Mouse (Mus musculus): ENCODE measurements around the gene Coq10a. TPM values are rescaled to one million over a fixed set of nuclear protein-coding genes. Genes with fewer than 3 reads are reported as not detected.
"Not testable (repeated sequence)": the region's sequence is repeated elsewhere in the genome, so short reads cannot be mapped to it uniquely, and the experiment has no call there.

Gene Coq10a
- polyA plus RNA-seq, 2 experiments from 2014 or later: 14.5 to 15.7 TPM

DNA sequence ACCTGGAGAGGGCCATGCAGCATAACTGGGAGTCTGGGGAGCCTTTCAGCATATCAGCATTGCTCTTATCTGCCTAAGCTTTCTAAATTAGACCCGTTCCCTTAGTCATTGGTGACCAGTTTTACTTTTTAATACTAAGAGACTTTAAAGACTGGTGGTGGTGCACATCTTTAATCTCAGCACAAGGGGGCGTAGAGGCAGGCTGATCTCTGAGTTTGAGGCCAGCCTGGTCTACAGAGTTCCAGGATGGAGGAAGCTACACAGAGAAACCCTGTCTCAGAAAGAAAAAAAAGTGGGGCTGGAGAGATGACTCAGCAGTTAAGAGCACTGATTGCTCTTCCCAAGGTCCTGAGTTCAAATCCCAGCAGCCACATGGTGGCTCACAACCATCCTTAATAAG lies 28.5 kb downstream of the Coq10a start:
- no peak for ATAC-seq

DNA sequence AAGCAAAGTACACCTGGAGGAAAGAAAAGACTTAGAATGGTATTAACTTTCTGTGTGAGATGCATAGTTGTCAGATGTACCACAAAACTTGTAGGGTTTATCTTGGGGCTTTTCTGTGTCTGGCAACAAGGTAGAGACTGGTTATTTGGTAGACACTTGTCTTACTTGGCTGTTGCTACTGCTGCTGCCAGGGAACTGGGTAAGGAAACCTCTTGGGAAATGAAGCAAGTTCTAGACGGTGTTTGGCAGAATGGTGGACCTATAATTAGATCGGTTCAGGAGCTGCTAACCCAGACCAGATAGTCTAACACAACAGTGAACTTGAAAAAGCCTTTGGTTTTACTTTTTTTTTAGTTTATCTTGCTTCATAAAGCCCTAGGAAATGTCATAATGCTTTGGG lies 29.8 kb downstream of the Coq10a start:
- no peak for ATAC-seq

DNA sequence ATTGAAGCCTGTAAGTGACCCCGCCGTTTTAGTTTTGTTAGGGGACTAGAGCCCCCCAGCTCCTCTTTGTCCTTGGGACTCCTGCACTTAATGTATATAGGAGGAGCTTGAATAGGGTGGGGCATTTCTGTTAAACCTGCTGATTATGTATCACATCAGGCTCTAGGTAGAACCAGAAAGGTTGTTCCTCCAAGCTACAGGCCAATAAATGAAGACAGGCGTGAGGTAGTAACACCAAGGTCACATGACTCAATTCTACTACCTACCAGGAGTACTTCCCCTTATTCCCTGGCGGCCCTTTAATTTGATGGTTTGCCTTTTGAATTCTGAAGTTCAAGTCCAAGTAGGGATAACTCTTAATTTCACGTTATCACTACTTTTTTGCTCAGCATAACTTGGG lies 30.4 kb downstream of the Coq10a start:
- no peak for ATAC-seq

DNA sequence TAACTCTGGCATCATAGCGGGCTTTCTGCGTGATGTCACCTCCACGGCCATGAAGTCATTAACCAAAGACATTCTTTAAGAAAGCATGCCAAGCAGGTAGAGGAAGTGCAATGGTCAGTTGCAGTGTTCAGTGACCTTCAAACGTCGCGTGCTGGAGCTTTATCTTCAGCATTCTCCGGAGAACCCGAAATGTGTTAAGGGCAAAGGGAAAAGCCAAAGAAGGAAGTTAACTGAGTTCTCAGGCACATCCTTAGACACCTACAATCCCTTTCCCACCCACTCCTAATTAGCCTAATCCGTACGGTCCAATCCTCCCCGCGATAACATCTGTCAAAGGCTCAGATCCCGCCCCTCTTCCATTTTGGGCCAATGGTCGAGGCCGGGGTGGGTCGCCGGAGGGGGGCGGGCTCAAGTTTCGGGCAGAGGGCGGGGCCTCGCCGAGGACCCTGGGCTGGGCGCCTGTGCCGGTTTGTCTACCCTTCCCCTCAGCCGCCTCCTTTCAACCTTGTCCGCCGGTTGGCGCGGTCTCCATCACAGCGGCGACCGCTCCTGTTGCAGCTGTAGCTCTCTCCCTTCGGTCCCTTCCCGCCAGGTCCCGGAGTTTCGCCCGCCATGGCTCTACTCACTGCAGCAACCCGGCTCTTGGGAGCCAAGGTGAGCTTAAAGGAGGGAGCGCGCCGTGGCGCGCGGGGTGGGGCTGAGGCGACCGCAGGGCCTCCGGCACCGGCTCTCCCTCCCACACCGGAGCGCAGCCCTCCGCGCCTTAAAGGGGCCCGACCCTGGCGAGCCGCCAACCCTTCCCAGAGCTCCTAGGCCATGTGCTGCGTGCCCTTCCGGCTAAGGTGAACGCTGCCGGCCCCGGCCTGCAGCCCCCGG lies 31.3 kb downstream of the Coq10a start, which contains the start of gene Cs:
TSS of gene Cs (plus strand) at position 429 of the 876 bp plus-strand sequence.
- ATAC-seq: peak; percentile 94

DNA sequence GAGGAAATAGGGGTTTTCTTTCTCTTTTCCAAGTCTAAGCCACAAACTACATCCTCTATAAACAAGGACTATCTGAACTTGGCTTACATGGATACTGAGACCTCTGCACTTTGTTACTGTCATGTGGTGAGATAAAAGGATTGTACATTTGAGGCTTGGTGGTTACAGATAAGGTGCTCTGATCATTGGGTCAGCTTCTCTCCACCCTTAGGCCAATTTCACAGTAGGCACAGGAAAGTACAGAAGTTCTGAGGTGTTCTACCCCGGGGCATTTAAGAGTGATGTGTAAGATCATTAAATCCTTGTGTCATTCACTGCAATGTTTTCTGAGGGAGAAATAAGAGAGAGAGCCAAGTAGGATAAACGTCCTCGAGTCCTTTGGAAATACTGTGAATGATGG lies 32.2 kb downstream of the Coq10a start:
- no peak for ATAC-seq

DNA sequence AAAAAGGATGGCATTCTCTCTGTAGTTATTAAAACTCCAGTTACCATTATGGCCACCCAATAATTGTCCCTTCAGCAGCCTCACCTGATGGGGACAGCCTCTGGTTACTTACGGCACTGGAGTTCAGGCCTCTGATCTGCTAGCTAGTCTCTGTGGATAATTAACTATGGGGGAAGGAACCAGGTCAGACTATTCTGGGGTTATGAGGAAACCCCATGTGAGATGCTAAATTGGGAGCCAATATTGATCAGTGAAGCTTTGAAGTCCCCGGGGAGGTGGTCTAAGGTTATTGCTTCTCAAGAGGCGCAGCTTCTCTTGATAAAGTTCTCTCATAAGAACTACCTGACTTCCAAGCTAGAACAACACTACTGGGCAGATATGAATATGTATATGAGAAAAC lies 32.6 kb downstream of the Coq10a start:
- no peak for ATAC-seq

DNA sequence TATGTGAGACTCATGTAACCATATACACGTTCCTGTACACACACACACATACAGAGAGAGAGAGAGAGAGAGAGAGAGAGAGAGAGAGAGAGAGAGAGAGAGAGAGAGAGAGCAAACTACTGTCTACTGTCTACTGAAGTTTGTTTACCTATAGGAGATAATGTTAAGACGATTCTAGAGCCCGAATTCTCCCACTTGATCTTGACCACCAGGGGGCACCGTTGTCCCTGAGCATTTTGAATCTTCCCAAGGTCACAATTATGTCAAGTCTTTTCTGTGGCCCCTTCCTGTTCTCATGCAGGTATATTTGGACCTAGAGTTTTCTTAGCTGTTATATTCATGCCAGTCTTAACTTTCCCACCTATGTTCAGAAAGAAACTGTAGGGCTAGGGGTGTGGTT lies 33.2 kb downstream of the Coq10a start:
- peak; percentile 29 for ATAC-seq

DNA sequence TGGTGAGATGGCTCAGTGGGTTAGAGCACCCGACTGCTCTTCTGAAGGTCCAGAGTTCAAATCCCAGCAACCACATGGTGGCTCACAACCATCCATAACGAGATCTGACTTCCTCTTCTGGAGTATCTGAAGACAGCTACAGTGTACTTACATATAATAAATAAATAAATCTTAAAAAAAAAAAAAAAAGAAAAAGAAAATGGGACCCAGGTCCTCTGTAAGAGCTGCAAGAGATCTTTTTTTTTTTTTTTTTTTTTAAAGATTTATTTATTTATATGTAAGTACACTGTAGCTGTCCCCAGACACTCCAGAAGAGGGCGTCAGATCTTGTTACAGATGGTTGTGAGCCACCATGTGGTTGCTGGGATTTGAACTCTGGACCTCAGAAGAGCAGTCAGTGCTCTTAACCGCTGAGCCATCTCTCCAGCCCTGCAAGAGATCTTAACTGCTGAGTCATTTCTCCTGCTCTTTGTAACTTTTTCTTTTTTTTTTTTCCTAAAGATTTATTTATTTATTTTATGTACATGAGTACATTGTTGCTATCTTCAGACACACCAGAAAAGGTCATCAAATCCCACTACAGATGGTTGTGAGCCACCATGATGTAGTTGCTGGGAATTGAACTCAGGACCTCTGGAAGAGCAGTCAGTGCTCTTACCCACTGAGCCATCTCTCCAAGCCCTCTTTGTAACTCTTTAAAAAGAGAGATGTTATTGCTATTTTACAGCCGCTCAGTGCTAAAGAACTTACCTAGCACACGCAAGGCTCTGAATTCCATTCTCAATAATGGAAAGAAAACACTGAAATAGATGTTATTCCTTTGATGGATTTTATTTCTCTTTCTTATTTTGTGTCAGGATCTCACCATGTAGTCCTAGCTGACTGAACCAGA lies 36.2 kb downstream of the Coq10a start:
- not testable (repeated sequence) for ATAC-seq

DNA sequence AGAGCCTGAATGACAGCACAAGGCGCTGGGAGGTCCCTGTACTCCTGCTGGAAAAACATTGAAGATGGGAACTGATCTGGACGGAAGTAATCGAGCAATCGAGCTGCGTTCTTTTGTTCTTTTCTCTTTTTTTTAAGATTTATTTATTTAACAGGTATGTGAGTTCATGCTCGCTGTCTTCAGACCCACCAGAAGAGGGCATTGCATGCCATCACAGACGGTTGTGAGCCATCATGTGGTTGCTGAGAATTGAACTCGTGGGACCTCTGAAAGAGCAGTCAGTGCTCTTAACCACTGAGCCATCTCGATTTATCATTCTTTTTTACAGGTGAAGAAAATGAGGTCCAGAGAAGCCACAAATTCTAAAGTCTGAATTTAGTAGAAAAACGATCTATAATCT lies 41.2 kb downstream of the Coq10a start:
- ATAC-seq: no peak

DNA sequence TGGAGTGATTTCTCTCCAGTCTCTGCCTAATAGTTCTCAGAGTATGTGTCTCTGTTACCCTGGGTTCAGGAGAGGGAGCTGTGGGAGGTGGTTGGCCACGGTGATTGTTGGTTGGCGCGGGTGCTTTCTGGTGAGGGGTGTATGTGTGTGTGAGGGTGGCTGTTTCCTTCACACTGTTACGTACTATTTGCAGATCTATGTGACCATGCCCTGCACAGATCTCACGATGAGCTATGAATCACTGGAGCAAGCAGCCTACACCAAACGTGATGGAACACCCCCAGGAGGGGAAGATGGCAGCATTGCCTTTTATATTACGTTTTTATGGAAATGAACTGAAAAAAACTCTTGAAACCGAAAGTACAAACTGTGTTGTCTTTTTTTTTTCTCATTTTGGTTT lies 42.0 kb downstream of the Coq10a start:
- ATAC-seq: no peak

DNA sequence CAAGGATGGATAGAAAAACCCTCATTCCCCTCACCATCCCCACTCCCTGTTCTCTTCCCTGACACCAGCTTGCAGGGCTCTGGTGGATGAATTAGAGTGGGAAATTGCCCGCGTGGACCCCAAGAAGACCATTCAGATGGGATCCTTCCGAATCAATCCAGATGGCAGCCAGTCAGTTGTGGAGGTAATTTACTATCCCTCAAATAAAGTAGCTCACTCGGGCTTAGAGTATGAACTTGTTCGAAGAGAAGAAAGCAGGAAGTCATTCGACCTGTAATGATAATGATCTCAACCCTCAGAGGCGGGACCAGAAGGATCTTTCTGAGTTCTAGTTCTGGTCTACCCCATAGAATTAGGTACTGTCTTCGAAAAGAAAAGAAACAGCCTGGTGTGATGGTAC lies 45.3 kb downstream of the Coq10a start:
- peak; percentile 68 for ATAC-seq

DNA sequence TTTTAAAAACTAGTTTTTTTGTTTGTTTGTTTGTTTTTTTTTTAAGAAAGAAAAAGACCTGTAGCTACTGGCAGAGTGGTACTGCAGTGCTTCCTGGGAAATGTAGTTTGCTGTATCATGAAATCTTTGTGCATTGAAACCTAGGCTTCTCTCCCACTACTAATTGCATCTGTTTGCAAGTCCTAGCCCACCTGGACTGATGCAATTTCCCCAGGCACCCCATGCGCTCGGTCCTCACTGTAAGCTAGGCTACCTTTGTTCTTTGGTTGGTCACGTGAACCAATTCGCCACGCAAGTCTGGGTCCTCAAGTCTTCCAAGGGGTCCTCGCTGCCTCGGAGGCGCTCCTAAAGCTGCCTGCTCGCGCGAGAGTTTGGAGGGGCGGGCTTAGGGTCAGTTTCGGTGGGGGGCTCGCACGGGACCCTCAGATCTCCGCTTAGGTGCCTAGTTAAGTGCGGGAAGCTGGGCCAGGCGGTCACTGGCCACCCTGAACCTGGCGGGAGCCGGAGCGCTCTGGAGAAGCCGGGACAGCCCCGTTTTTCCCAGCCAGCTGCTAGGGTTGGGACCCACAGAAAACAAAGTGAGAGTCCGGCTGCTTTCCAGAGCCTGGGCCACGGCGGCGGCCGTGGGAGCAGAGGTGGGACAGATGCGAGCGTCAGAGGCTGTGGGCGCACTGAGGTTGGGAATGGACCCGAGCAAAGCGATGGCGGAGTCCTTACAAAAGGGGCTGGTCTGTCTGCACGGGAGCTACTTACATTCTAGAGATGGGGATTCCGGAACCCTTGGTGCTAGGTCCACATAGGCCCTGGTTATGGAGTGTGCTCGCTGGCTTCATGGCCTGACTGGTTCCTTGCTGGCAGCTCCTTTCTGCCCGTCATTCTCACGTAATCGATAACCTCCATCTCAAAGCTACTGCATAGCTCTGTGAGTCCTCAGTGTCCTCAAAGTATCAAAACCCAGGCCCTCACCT lies 46.4 kb downstream of the Coq10a start, which contains the start of gene Cnpy2:
TSS of gene Cnpy2 (plus strand) at position 319 of the 968 bp plus-strand sequence.
- ATAC-seq: peak; percentile 78

DNA sequence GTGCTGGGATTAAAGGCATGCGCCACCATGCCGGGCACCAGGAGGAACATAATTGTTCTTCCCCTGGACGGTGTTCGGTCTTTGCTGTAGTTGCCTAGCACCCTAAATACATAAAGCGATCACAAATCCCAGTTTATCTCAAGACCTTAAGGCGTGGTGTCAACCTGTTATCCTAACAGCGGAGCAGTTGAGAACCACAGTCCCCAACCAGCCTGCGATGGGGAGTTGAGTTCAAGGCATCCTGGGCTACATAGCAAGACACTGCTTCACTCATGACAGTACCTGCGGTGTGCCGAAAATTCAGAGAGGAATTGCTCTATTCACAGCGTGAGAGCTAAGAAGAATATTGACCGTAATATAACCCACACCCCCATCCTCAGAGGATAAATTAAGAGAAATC lies 47.2 kb downstream of the Coq10a start:
- no peak for ATAC-seq

DNA sequence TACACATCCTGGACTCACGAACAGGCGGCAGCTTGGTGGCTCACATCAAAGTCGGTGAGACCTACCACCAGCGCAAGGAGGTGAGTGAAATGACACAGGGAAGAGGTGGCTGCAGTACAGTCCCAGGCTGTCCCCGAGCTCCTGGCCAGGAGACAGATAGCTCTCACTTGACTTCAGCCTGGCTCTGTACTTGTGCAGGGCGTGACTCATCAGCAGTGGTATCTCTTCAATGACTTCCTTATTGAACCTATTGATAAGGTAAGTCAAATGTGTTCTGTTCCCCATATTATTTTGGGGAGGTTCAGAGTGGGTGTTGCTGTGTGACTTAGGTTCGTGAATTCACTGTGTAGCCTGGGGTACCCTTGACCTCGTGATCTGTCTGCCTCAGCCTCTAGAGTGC lies 53.2 kb downstream of the Coq10a start:
- ATAC-seq: no peak

Other genes with a start within 250 kb of the Coq10a start
- gene Rbms2, start 188.7 kb downstream of the Coq10a start, polyA plus RNA-seq (2017; shearing (Covaris generic)): 10 to 100 TPM; 24.9 to 31.7 TPM
- under 1 TPM in 1 of 2 experiments, not detected in 1; 0.32 TPM for gene Gls2, start 174.5 kb downstream of the Coq10a start, polyA plus RNA-seq (2017; shearing (Covaris generic))
- 10 to 100 TPM; 12.2 to 19.6 TPM for gene Spryd4, start 157.2 kb downstream of the Coq10a start, polyA plus RNA-seq (2017; shearing (Covaris generic))
- gene Mip, start 143.2 kb downstream of the Coq10a start, polyA plus RNA-seq (2017; shearing (Covaris generic)): not detected
- gene Timeless, start 136.9 kb downstream of the Coq10a start, polyA plus RNA-seq (2017; shearing (Covaris generic)): 10 to 100 TPM; 28.0 to 42.5 TPM
- gene Apon, start 114.9 kb downstream of the Coq10a start, polyA plus RNA-seq (2017; shearing (Covaris generic)): not detected
- not detected for gene Apof, start 100.3 kb downstream of the Coq10a start, polyA plus RNA-seq (2017; shearing (Covaris generic))
- 10 to 100 TPM; 58.1 to 92.7 TPM for gene Stat2, start 98.4 kb downstream of the Coq10a start, polyA plus RNA-seq (2017; shearing (Covaris generic))
- gene Il23a, start 70.2 kb downstream of the Coq10a start, polyA plus RNA-seq (2017; shearing (Covaris generic)): not detected
- 10 to 100 TPM; 24.4 to 48.3 TPM for gene Pan2, start 65.7 kb downstream of the Coq10a start, polyA plus RNA-seq (2017; shearing (Covaris generic))
- gene Cnpy2, start 46.5 kb downstream of the Coq10a start, polyA plus RNA-seq (2017; shearing (Covaris generic)): 100 to 1,000 TPM; 116 to 120 TPM
- gene Cs, start 31.3 kb downstream of the Coq10a start, polyA plus RNA-seq (2017; shearing (Covaris generic)): 100 to 1,000 TPM; 124 to 182 TPM
- 1 to 10 TPM; 2.3 to 3.3 TPM for gene Ankrd52, start 8.1 kb upstream of the Coq10a start, polyA plus RNA-seq (2017; shearing (Covaris generic))
- gene Slc39a5, start 32.2 kb upstream of the Coq10a start, polyA plus RNA-seq (2017; shearing (Covaris generic)): not detected
- gene Nabp2, start 42.5 kb upstream of the Coq10a start, polyA plus RNA-seq (2017; shearing (Covaris generic)): 10 to 100 TPM; 63.3 to 77.5 TPM
- gene Rnf41, start 42.7 kb upstream of the Coq10a start, polyA plus RNA-seq (2017; shearing (Covaris generic)): 10 to 100 TPM; 28.7 to 51.8 TPM
- gene Smarcc2, start 90.3 kb upstream of the Coq10a start, polyA plus RNA-seq (2017; shearing (Covaris generic)): 10 to 100 TPM; 45.7 to 62.7 TPM
- 100 to 1,000 TPM; 937 to 954 TPM for gene Myl6, start 125.1 kb upstream of the Coq10a start, polyA plus RNA-seq (2017; shearing (Covaris generic))
- gene Myl6b, start 129.7 kb upstream of the Coq10a start, polyA plus RNA-seq (2017; shearing (Covaris generic)): 1 to 10 TPM; 4.3 to 5.4 TPM
- 10 to 100 TPM; 68.4 to 84.4 TPM for gene Esyt1, start 156.9 kb upstream of the Coq10a start, polyA plus RNA-seq (2017; shearing (Covaris generic))
- gene Zc3h10, start 178.8 kb upstream of the Coq10a start, polyA plus RNA-seq (2017; shearing (Covaris generic)): 10 to 100 TPM in 1 of 2 experiments, 1 to 10 TPM in 1; 9.2 to 11.8 TPM
- 1,000 to 10,000 TPM; 4,848 to 7,095 TPM for gene Rpl41, start 180.3 kb upstream of the Coq10a start, polyA plus RNA-seq (2017; shearing (Covaris generic))
- 100 to 1,000 TPM; 114 to 117 TPM for gene Pa2g4, start 197.0 kb upstream of the Coq10a start, polyA plus RNA-seq (2017; shearing (Covaris generic))
- gene Erbb3, start 220.7 kb upstream of the Coq10a start, polyA plus RNA-seq (2017; shearing (Covaris generic)): 1 to 10 TPM; 6.6 to 9.3 TPM

All from CD4-positive, CD25-positive, alpha-beta regulatory T cell, adult 4 months (primary cell).